Mouse (Mus musculus): ENCODE results near the gene Unc45a.

The Unc45a gene

DNA sequence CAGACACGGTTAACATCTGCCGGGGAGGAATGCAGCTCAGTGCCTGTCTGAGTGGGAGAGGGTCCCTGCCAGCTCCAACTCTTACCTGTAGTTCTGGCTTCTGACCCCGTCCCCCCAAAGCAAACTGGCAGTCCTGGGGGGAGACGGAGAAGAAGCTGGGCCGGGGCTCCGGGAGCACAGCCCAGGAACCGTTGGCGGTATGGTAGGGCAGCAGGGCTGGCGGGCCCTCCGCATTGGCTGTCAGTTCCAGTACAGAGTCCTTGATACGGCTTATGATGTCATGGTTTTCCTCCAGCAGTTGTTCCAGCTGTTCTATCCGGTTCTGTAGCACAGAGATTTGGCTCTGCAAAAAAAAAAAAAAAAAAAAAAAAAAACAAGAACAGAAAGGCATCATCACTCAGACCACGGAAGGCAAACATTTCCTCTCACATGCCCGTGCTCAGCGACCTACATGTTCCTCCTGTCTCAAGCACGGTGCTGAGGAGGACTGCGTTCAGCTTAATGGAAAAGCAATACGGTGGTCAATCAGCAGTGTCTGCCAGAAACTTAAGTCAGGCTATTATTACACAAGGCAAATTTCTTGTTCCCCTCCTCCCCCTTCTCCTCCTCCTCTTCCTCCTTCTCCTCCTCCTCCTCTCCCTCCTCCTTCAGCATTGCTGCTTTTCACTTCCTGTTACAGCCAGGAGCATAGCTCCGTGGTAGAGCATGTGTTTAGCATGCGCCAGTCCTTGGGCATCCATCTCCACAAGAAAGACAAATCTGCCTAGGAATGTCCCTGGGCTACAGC is 28.0 kb upstream of the Unc45a start:
- ATAC-seq (ENCODE audit: insufficient number of reproducible peaks, low FRiP score, low TSS enrichment) = no peak

DNA sequence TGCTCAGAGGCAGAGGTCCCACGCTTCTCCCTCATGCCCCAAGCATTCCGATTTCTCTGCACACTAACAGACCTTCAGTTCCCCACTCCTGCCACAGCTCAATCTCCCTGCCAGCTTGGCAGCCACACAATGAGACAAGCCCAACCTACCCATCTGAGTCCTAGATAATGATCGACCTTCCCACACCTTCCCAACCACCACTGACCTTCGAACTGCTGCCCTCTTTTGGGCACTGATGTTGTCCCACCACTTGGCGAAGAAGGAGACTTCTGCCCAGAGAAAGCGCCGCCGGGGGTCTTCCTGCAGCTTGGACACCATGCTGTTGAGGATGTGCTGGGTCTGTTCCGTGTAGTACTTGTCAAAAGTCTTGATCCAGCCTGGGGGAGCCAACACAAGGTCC is 27.2 kb upstream of the Unc45a start:
- no peak for ATAC-seq (ENCODE audit: insufficient number of reproducible peaks, low FRiP score, low TSS enrichment)

DNA sequence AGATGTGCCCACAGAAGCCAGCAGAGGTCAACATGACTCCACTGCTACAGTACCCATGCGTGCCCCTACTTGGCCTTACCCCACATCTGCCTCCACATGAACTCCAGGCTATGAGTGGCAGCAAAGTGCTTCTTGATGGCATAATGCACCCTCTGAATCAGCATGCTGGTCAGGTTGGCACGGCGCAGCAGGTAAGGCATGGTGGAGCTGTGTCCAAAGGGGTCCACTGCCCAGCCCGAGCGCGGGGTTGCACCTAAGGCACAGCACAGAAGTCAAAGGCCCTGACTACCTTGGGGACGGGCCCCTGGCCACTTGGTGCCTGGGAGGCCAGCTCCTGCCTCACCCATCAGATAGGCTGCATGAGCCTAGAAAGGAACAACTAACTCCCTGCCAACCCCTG is 26.4 kb upstream of the Unc45a start:
- no peak for ATAC-seq (ENCODE audit: insufficient number of reproducible peaks, low FRiP score, low TSS enrichment)

DNA sequence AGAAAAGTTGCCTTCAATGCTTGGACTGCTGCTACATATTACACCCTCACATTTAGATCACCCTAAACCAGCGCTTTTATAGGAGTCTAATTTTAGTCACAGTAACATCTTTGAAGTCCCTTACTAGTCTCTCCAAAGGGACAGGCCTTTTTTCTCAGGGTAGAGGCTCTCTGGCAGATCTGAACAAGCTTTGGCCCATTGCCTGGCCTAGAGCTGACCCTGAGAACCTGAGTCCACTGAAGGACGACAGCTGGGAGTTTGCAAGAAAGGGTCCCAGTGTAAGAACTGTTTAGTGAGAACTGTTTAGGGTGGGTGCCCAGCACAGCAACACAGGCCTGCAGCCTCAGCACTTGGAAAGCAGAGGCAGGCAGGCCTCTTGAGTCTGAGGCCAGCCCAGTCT is 25.0 kb upstream of the Unc45a start:
- ATAC-seq (ENCODE audit: insufficient number of reproducible peaks, low FRiP score, low TSS enrichment) = no peak

DNA sequence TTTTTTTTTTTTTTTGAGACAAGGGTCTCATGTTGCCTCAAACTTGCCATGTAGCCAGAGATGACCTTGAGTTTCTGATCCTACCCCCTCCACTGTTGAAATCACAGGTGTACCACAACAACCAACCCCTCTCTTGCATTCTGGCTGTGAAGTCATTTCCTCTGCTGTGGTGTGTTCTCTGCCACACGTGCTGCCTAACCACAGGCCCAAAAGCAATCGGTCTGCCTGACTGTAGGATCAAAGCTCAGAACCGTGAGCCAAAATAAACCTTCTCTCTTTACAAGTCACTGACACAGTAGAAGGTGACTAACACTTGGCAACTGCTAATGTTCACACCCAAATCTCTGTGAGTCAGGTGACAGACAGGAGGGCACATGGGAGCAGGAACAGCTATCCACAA is 19.6 kb upstream of the Unc45a start:
- ATAC-seq (ENCODE audit: insufficient number of reproducible peaks, low FRiP score, low TSS enrichment) = no peak

DNA sequence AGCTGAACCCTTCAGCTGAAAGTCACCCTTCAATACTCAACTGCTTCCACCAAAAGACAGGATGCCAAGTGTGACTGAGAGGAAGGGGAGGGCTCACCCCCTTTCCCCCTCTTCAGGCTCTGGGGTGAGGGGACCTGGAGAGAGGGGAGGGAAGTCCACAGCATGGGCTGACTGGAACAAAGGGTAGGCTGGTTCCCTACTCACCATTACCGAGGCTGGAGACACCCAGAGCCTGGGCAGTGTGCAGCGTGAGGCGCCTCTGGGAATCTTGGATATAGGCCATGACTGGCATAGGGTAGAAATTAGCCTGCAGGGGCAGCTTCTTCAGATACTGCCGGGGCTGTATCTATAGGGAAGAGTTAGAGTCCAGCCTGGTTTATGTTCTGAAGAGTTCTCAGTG is 17.2 kb upstream of the Unc45a start:
- no peak for ATAC-seq (ENCODE audit: insufficient number of reproducible peaks, low FRiP score, low TSS enrichment)

DNA sequence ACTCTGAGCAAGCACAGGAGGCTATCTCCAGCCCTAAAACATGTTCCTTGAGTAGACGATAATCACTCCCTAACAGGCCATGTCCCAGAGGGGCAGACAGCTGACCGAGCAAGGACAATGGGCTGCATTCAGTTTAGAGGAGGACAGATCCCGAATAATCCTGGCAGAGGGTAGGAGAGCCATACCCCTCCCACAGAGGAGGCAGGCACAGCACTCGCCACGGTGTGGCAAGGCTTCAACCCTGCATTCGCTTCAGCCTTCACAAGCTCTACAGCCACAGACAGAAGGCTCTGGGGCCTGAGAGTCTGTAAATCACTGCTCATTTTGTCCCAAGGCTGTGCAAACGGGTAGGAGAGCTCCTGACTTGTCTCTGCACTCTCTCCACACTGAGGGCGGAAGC is 16.4 kb upstream of the Unc45a start:
- no peak for ATAC-seq (ENCODE audit: insufficient number of reproducible peaks, low FRiP score, low TSS enrichment)

DNA sequence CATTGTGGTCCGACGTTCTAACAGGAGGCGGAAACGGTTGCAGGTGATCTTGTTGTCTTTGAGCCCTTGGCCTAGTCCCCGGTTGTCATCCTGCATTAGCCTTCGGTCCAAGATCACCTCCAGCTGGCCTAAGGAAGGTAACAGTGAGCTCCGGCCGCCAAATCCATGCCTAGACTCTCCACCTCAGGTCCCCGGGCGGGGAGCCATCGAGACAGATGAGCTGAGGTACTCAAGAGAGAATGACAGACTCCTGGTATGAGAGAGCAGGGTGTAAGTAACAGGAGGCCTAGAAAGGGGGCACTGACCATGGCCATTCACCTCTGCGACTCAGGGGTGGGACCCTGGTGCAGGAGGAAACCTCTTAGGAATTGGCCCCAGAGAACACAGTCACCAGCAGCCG is 15.5 kb upstream of the Unc45a start:
- 0 out of 2 replicates have a peak, but pooled peaks have one; percentile 43 for ATAC-seq (ENCODE audit: insufficient number of reproducible peaks, low FRiP score, low TSS enrichment)

DNA sequence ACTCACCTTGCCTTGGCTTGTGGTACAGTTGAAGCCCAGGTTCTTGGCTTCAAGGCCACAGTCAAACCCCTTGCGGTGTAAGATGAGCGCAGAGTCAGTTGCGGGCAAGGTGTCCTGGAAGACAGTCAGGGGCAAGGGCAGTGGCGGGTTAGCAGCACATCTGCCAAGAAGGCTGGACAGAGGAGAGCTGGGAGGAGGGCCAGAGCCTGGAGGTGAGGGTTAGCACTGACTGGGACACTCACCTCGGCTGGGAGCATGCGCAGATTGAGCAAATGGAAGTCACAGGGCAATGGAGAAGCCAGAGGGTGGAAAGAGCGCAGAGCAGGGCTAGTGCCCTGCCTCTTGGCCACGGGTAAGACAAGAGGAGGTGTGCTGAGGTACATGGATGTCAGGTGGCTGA is 12.1 kb upstream of the Unc45a start:
- no peak for ATAC-seq (ENCODE audit: insufficient number of reproducible peaks, low FRiP score, low TSS enrichment)

DNA sequence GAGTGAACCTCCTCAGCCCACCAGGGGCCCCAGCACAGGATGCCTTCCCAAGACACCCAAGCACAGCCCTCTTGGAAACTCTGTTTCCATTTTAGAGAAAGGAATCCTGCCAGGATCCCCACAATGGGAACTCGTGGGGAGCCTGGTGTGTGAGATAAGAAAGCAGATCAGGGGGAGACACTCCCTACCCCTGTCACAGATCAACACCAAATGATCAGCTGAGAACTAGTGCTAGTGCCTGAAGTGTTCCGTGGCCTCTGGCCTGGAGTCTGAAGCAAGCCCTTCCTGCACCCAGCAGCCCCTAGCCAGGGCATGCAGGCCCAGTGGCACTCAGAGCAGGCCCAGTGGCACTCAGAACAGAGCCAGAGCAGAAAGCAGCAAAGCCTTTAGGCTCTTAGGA is 10.0 kb upstream of the Unc45a start:
- no peak for ATAC-seq (ENCODE audit: insufficient number of reproducible peaks, low FRiP score, low TSS enrichment)

DNA sequence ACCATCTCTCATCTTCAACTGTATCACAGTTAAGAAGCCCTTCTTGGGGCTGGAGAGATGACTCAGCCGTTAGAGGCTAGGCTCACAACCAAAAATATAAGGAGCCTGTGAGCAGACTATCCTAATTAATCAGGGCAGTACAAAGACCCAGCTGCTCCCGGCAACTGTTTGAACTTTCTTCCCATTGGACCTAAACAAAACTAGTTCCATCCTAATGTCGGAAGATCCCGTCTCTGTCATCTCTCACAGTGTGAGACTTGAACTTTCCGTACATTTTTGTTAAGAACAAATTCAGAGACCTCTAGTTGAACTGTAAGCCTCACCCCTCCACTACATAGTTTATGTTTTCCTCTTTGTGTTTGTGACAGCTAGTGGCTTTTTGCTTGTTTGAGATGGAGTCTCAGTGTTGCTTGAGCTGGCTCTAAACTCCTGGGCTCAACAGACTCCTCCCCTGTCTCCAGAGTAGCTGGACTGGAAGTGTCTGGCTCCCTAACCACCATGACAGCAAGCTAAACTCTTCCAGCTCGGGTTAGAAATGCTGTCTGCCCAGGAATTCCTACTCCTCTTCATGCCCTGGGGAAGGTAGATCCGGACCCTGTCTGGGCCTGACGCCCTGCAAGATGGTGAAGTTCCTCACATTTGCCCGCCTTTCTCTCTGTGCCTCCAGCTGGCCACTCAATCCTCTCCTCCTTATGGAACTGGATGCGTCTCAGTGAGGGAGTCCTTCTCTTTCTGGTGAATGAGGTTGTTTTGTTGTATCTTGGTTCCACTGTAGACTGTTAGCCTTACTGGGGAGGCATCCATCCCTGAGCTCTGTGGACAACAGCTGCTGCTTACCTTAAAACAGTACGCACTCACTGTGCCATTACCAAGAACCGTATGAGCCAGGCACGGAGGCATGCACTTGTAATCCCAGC is 7.1 kb upstream of the Unc45a start:
- no peak for ATAC-seq (ENCODE audit: insufficient number of reproducible peaks, low FRiP score, low TSS enrichment)

DNA sequence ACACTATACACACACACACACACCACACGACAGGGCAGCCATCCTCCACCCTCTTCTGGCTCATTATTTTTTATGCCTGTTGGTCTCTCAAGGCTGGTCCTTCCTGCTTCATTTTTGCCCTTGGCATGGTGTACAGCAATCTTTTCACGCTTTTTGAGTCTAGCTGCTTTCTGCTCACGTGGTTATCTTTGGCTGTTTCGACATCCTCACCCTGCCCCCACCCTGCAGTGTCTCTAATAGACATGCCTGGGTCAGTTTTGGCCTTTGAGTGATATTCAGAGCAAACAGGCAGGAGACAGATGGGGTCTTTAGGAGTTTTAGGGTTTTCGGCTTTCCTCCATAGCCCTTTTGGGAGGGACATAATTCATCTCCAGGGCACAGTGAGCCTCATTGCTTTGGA is 6.0 kb upstream of the Unc45a start:
- no peak for ATAC-seq (ENCODE audit: insufficient number of reproducible peaks, low FRiP score, low TSS enrichment)

DNA sequence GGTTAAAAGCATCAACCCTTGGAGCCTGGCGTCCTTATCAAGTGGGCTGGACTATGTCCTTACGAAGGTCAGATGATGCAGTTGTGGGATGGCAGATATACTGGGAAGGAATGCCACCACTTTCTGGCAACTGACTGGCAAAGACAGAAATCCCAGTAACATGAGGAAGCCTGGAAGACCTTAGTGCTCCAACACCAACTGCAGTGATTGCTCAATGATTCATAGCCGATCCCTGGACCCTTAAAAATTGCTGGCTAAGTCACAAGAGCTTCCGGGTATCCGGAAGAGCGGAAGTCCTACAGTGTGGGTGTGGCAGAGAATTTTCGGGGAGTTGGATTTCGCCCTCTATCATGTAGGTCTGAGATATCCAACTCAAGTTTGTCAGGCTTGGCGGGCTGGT is 5.4 kb upstream of the Unc45a start:
- ATAC-seq (ENCODE audit: insufficient number of reproducible peaks, low FRiP score, low TSS enrichment) = no peak

DNA sequence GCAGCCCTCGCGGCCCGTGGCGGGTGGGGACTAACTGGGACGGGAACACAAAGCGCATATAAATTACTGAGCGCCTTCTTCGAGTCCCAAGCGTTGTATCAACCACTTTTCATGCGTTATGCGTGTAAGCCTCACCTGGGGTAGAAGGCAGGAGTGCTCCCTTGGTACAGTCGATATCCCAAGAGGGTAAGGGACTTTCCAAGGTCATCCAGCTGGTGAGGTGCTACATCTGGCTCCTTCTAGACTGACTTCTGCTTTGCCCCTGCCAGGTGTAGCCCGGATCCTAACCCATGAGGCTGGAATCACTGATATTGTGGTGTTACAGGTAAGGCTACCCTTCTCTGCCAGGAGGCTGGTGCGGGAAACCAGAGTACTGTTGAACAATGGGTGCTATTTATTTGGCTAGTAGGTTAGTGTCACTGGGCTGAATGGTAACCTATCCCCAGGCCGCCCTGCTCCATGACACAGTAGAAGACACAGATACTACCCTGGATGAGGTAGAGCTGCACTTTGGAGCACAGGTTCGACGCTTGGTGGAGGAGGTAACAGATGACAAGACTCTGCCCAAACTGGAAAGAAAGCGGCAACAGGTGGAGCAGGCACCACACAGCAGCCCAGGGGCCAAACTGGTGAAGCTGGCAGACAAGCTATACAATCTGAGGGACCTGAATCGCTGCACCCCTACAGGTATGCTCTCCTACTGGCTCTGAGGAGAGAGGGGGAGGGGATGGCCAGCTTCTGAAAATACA is 2.6 kb upstream of the Unc45a start:
- ATAC-seq (ENCODE audit: insufficient number of reproducible peaks, low FRiP score, low TSS enrichment) = no peak

DNA sequence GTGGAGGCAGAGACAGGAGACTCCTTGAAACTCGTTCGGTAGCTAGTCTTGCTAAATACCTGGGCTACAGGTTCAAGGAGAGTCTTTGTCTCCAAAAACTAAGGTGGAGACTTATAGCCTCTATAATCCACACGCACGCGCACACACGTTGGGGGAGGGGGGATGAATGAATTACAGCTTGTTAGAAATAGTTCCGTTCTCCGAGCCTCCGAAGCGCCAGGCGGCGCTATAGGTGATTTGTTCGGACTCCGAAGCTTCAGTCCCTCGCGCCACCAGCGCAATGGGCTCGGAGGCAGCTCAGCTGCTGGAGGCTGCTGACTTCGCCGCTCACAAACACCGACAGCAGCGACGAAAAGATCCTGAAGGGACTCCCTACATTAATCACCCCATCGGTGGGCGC is 2.1 kb upstream of the Unc45a start, which contains the start of gene Hddc3:
Gene Hddc3, plus strand, starts transcription at position 247 of the 400 bp plus-strand sequence.
- ATAC-seq (ENCODE audit: insufficient number of reproducible peaks, low FRiP score, low TSS enrichment) = peak; percentile 11; the same call in 1 of the 2 replicates

DNA sequence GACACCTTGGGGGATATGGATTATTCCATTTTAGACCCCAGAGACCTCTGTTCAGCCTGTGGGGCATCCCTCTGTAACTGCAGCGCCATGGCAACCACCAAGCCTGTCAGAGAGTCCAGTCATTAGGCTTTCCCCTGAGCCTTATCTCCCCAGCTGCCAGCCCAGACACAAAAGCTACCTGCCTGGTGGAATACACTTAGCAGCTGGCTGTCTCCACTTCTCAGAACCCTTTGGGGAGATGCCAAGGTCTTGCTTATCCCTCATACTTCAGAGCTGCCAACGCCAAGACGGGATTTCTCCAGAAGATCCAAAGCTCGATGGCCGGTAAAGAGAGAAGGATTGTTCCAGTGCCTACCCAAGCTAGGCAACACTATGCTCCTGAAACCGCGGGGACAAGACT is 988 bp upstream of the Unc45a start:
- no peak for ATAC-seq (ENCODE audit: insufficient number of reproducible peaks, low FRiP score, low TSS enrichment)

DNA sequence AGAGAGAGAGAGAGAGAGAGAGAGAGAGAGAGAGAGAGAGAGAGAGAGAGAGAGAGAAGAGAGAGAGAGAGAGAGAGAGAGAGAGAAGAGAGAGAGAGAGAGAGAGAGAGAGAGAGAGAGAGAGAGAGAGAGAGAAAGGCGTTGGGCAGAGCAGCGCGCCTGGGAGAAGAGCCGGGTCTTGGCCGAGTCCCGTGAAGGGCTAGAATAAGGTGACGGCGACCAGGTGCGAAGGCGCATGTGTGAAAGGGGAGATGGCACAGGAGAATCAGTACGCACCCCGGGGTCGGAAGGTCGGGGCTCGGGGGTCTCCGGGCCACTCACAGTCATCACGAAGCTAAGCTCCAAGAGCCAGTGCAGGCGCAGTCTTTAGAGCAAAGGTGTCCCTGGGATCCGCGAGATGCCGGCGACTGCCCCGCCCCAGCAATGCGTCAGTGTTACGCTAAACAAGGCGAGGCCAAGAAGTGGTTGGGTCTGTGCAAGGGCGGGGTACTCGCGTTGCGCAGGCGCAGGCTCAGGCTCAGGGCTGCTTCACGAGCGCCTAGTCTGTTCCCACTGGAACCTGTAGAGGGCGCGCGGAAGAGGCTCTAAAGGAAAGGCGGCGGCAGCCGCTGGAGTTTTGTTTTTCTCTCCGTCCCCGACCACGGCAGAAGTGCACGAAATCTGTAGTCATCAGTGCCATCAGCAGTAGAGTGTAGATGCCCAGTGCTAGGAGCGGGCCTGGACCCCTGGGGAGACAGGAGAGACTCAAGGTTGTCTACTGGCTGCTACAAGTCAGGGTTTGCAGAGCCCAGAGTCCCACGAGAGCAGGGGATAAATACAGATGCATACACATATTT is 794 bp downstream of the Unc45a start:
- ATAC-seq (ENCODE audit: insufficient number of reproducible peaks, low FRiP score, low TSS enrichment) = peak; percentile 91

DNA sequence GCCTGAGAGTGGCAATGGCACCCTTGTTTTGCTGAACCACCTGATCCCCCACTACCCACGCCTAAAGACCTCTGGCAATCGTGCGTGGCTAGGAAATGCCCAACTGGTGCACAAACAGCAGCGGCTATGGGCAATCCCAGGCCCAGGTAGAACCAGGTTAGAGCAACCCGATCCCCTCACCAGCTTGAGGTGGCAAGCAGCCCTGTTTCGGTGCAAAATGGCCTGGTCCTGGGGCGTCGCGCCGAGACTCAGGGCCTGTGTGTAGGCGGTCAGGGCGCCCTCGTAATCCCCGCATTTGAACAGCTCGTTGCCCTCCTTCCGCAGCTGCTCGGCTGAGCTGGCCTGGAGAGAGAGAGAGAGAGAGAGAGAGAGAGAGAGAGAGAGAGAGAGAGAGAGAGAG is 1.4 kb downstream of the Unc45a start:
- ATAC-seq (ENCODE audit: insufficient number of reproducible peaks, low FRiP score, low TSS enrichment) = no peak

DNA sequence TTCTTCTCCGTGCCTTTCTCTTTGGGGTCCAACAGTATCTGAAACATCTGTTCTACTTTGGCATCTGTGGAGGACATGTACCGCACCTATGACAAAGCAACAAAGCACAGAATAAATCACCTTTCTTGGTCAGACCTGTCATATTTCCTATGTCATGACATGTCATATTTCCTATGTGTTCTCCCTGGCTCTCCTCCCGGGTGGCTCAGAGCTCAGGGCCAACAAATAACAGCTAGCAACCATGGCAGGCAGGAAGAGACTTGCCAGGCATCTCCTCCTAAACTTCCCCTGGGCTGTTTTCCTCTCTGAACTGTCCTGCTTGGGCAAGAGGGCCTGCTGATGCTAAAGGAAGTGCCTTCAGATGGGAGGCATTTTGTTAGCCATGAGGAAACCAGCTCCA is 3.9 kb downstream of the Unc45a start:
- no peak for ATAC-seq (ENCODE audit: insufficient number of reproducible peaks, low FRiP score, low TSS enrichment)

DNA sequence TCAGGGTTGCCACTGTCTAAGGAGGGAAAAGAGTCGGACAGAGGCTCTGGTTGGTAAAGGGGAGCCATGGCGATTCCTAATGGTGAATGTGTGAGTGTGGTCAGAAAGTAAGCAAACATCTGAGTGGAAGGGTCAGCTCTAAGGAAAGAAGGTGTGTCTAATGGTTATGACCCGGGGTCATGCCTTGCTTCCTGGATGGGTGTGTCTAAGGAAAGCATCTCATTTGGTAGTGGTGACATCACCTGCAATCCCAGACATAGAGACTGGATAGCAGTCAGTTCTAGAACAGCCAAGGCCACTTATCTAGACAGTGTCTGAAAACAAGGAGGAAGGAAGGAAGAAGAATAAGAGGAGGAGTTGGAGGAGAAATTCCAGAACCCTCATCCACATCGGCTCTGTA is 6.0 kb downstream of the Unc45a start:
- ATAC-seq (ENCODE audit: insufficient number of reproducible peaks, low FRiP score, low TSS enrichment) = no peak

Data from cerebellum, adult (tissue).